Mouse (Mus musculus): ENCODE measurements around the gene Sema5a.

- no peak for TF ChIP-seq CTCF (IDR thresholded peaks at IDR 0.05; ENCODE audit: insufficient read depth, low read length)
- TF ChIP-seq POLR2A (IDR thresholded peaks at IDR 0.05; ENCODE audit: borderline replicate concordance, extremely low read depth, low read depth, low read length): no peak
Measured at GRCm38 (mm10) chr15:32239099-32239498, 5.5 kb upstream of the Sema5a start.
